ENCODE assay signal across 16 mouse cellular contexts in the genomic region with DNA sequence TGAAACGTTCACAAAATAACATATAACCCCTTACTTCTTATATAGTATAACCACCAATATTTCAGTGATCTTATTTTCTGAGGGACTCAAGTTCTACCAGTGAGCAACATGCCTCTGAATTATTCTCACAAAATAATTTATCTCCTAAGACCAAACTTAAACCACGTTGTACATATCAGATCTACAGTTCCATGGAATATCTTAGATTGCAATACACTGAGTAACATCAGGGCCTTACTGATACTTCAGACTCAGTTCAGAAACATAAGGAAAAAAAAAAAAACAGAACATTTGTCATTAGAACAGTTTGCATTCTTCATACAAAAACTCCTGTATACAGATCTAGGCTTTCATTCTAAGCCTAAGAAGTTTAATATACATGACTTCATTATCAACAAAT. TPM values are rescaled to one million over a fixed set of nuclear protein-coding genes. Genes with fewer than 3 reads are reported as not detected.
DNase-seq lines count a peak whose midpoint lies in the region; ATAC-seq and TF ChIP-seq lines count a peak whose summit lies in the region.
"Had no signal": no experiment of that assay in that cellular context is flagged by ENCODE, and none has a peak within 500 bp of the region (broad histone marks: within the 10 kb centered on the region; RNA-seq: fewer than 3 reads in every experiment).

No protein-coding gene starts in this region.

- peak; percentile 45 to 51; a peak in 3 of 4 replicates for TF ChIP-seq EP300 in MEL (IDR thresholded peaks at IDR 0.05; ENCODE audit: low read depth in 1 of 2, low read length in 2 of 2)
- TF ChIP-seq EP300 in liver, embryonic 14.5 days (IDR thresholded peaks at IDR 0.05; ENCODE audit: low read depth), result peak; percentile 54

- H3K27me3 ChIP-seq in G1E (ENCODE audit: insufficient read depth, low read length) (no peaks in the 10 kb centered on the region), MEL (ENCODE audit: control insufficient read depth in 1 of 2, insufficient read depth in 2 of 2, low read length in 2 of 2) (no peaks in the 10 kb centered on the region)
- no peaks in the 10 kb centered on the region for H3K27me3 ChIP-seq in liver, embryonic 14.5 days (ENCODE audit: control insufficient read depth, insufficient read depth, low read length)
- H3K27me3 ChIP-seq: heart, embryonic 12.5 days had no signal

- peaks cover 31% of the 10 kb centered on the region for H3K4me1 ChIP-seq in G1E (ENCODE audit: insufficient read depth, low read depth, low read length)
- H3K4me1 ChIP-seq in MEL (ENCODE audit: control insufficient read depth in 1 of 2, insufficient read depth in 2 of 2, low read length in 2 of 2), result peaks cover 7 to 24% of the 10 kb centered on the region in 2 experiments
- H3K4me1 ChIP-seq in liver, embryonic 14.5 days (replicated peaks; ENCODE audit: control insufficient read depth in 2 of 2, insufficient read depth in 2 of 2, low read length in 1 of 2), result peaks cover 3 to 13% of the 10 kb centered on the region in 2 experiments; a peak in 3 of 4 replicates
- H3K4me1 ChIP-seq: embryonic facial prominence, embryonic 10.5 days; hindbrain, embryonic 10.5 days had no signal

- no peak overlapping the region for H3K4me3 ChIP-seq in G1E (ENCODE audit: low read depth, low read length)
- H3K4me3 ChIP-seq in MEL (ENCODE audit: control insufficient read depth in 1 of 2, insufficient read depth in 1 of 2, low read depth in 2 of 2, low read length in 2 of 2), result no peak overlapping the region
- no peak overlapping the region for H3K4me3 ChIP-seq in liver, embryonic 14.5 days (ENCODE audit: insufficient read depth in 1 of 2, low read depth in 2 of 2, low read length in 2 of 2)
- H3K4me3 ChIP-seq: embryonic facial prominence, embryonic 10.5 days; erythroblast, embryonic 14.5 days; heart, embryonic 12.5 days; hindbrain, embryonic 10.5 days had no signal

- no peak overlapping the region for H3K27ac ChIP-seq in MEL (ENCODE audit: control insufficient read depth, low read depth, low read length)
- no peak overlapping the region for H3K27ac ChIP-seq in liver, embryonic 14.5 days
- H3K27ac ChIP-seq: embryonic facial prominence, embryonic 10.5 days; hindbrain, embryonic 10.5 days; hindbrain, embryonic 14.5 days had no signal

- H3K4me2 ChIP-seq in liver, embryonic 14.5 days (ENCODE audit: low read depth), result no peak overlapping the region
- H3K4me2 ChIP-seq: heart, embryonic 12.5 days; hindbrain, embryonic 14.5 days had no signal

- peaks cover 10% of the 10 kb centered on the region for H3K36me3 ChIP-seq in G1E (replicated peaks)
- H3K36me3 ChIP-seq in MEL (ENCODE audit: control insufficient read depth in 1 of 2, insufficient read depth in 2 of 2, low read length in 2 of 2), result peaks cover 1 to 31% of the 10 kb centered on the region in 2 experiments; a peak in 2 of 4 replicates
- H3K36me3 ChIP-seq in liver, embryonic 14.5 days (replicated peaks; ENCODE audit: control insufficient read depth, insufficient read depth, low read depth), result no peaks in the 10 kb centered on the region
- H3K36me3 ChIP-seq: embryonic facial prominence, embryonic 10.5 days; heart, embryonic 12.5 days; hindbrain, embryonic 10.5 days had no signal

- no peak for TF ChIP-seq CTCF in G1E (IDR thresholded peaks at IDR 0.05; ENCODE audit: low read depth, low read length)
- no peak for TF ChIP-seq CTCF in MEL (IDR thresholded peaks at IDR 0.05 in 2 of 3, conservative IDR thresholded peaks at IDR 0.05 in 1 of 3; ENCODE audit: control insufficient read depth in 1 of 3, insufficient read depth in 1 of 3, low read depth in 2 of 3, low read length in 3 of 3, poor library complexity in 1 of 3, severe bottlenecking in 1 of 3)
- no peak for TF ChIP-seq CTCF in liver, embryonic 14.5 days (IDR thresholded peaks at IDR 0.05; ENCODE audit: low read depth)

- ATAC-seq in G1E (ENCODE audit: extremely low read depth, insufficient number of reproducible peaks, low FRiP score, poor library complexity, severe bottlenecking), result peak; percentile 77
- peak; percentile 64; the same call in 1 of the 2 replicates for ATAC-seq in liver, embryonic 14.5 days (ENCODE audit: insufficient read depth)
- ATAC-seq in megakaryocyte-erythroid progenitor cell, adult 5-6 weeks (replicated peaks; ENCODE audit: low FRiP score, low TSS enrichment, poor library complexity, severe bottlenecking), result peak; percentile 67
- ATAC-seq: forebrain, embryonic 16.5 days had no signal

- TF ChIP-seq RAD21 in MEL (IDR thresholded peaks at IDR 0.05; ENCODE audit: low read depth, low read length), result no peak

- WGBS in liver, embryonic 14.5 days (ENCODE audit: insufficient replicate concordance), result 38% methylated on average over 2 of the region's 2 CpGs

- H3K9me3 ChIP-seq in G1E (replicated peaks) (no peaks in the 10 kb centered on the region), MEL (replicated peaks; ENCODE audit: insufficient read depth, low read length) (no peaks in the 10 kb centered on the region)
- no peaks in the 10 kb centered on the region for H3K9me3 ChIP-seq in liver, embryonic 14.5 days (ENCODE audit: control insufficient read depth, low read length)
- H3K9me3 ChIP-seq: embryonic facial prominence, embryonic 10.5 days; heart, embryonic 12.5 days; hindbrain, embryonic 10.5 days had no signal

- no peak for TF ChIP-seq POLR2A in MEL (IDR thresholded peaks at IDR 0.05; ENCODE audit: control insufficient read depth in 1 of 2, insufficient read depth in 1 of 2, low read depth in 1 of 2, low read length in 2 of 2, poor library complexity in 1 of 2)

- no peak overlapping the region for H3K9ac ChIP-seq in MEL (ENCODE audit: control insufficient read depth, low read depth, low read length, poor library complexity, severe bottlenecking)
- no peak overlapping the region for H3K9ac ChIP-seq in liver, embryonic 14.5 days (replicated peaks)
- H3K9ac ChIP-seq: heart, embryonic 12.5 days; hindbrain, embryonic 14.5 days had no signal

- DNase-seq in G1E (ENCODE audit: low spot score) (no peak), MEL (ENCODE audit: low read depth, low spot score) (no peak)
- no peak for DNase-seq in liver, embryonic 14.5 days (ENCODE audit: low read depth in 3 of 3, low spot score in 3 of 3)
- DNase-seq in layer of hippocampus, adult 9-11 months, result no peak
- no peak for DNase-seq in thymus, postnatal 10 days (ENCODE audit: low spot score in 2 of 2)
- DNase-seq: adrenal gland, postnatal 10 days; cerebellum, adult 11-12 months; cerebellum, postnatal 10 days; gastrocnemius, postnatal 25 days had no signal

- H3K79me2 ChIP-seq in MEL (ENCODE audit: control insufficient read depth, insufficient read depth, low read length, poor library complexity), result peaks cover 29% of the 10 kb centered on the region

TF ChIP-seq in MEL, 35 proteins besides CTCF, POLR2A, EP300 and RAD21:
- TF ChIP-seq MAZ (IDR thresholded peaks at IDR 0.05; ENCODE audit: low read depth, low read length) (no peak), ELF1 (IDR thresholded peaks at IDR 0.05; ENCODE audit: low read depth, low read length) (no peak), HCFC1 (IDR thresholded peaks at IDR 0.05; ENCODE audit: low read depth, low read length) (no peak), RCOR1 (IDR thresholded peaks at IDR 0.05; ENCODE audit: low read depth, low read length) (no peak), TCF12 (IDR thresholded peaks at IDR 0.05; ENCODE audit: low read depth, low read length) (peak; percentile 32; the same call in 1 of the 2 replicates), TBP (IDR thresholded peaks at IDR 0.05; ENCODE audit: low read depth, low read length) (no peak), GATA1 (IDR thresholded peaks at IDR 0.05; ENCODE audit: low read depth, low read length) (peak; percentile 36; the same call in 1 of the 2 replicates), USF1 (IDR thresholded peaks at IDR 0.05; ENCODE audit: low read depth, low read length) (no peak), ETS1 (IDR thresholded peaks at IDR 0.05; ENCODE audit: low read depth, low read length) (0 out of 2 replicates have a peak, but pooled peaks have one; percentile 15), MYC (IDR thresholded peaks at IDR 0.05; ENCODE audit: low read depth, low read length) (no peak), MXI1 (IDR thresholded peaks at IDR 0.05; ENCODE audit: low read depth, low read length) (no peak), ZNF384 (IDR thresholded peaks at IDR 0.05; ENCODE audit: low read depth, low read length) (peak; percentile 53; the same call in 1 of the 2 replicates)

RNA-seq across cellular contexts. Expression of a gene that starts 26.5 kb away (rescaled TPM):
- total RNA-seq in G1E (2014; fragmentation: Nextera tagmentation) (91.4 and 99.0 TPM in 2 replicates), G1E (2017) (54.0 and 62.9 TPM in 2 replicates), MEL (2012; rRNA removed) (20.7 and 25.1 TPM in 2 replicates)
- polyA plus RNA-seq in G1E (2012) (5.3 and 7.1 TPM in 2 replicates), MEL (2012; ENCODE audit: insufficient read depth in 1 of 2, insufficient read length in 2 of 2, low read depth in 1 of 2, low replicate concordance in 2 of 2, missing spikeins in 1 of 2) (100 to 1,000 TPM in 1 of 2 experiments, 10 to 100 TPM in 1; 10.0 to 773 TPM)
- polyA plus RNA-seq in liver, embryonic 14.5 days (2012; rRNA removed), result 3.0 and 3.5 TPM in 2 replicates
- 2.1 and 2.3 TPM in 2 replicates for polyA plus RNA-seq in liver, embryonic 14.5 days (2014; fragmentation: Nextera tagmentation; extraction: Ambion mirVana)
- 34.2 and 39.9 TPM in 2 replicates for total RNA-seq in megakaryocyte-erythroid progenitor cell, adult 5-6 weeks (2014; fragmentation: Nextera tagmentation)
- total RNA-seq in megakaryocyte-erythroid progenitor cell, adult 5-6 weeks (2017), result 40.1 and 53.3 TPM in 2 replicates
